In the genomic region with DNA sequence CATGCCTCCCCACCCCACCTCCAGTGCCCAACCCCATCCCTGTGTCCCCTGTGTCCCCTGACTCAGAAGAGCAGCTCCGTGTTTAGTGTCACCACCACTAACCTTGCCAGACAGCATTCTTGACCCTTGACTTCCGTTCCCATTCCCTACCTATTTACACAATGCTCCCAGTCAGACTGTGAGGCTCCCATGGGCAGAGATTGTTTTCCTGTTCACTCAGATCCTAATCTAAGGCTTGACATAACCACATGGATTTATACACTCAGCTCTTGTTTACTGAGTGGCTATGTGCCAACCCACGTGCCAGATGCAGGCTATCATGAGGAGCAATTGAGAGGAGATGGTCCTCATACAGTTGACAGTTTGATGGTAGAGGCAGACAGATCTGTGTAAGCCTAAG, we compare ENCODE assay signal across 21 mouse cellular contexts. TPM values are rescaled to one million over a fixed set of nuclear protein-coding genes. Genes with fewer than 3 reads are reported as not detected.
DNase-seq lines count a peak whose midpoint lies in the region; ATAC-seq and TF ChIP-seq lines count a peak whose summit lies in the region.
"Had no signal": no experiment of that assay in that cellular context is flagged by ENCODE, and none has a peak within 500 bp of the region (broad histone marks: within the 10 kb centered on the region; RNA-seq: fewer than 3 reads in every experiment).

No protein-coding gene starts in this region.

- peak; percentile 44; the same call in 1 of the 2 replicates for ATAC-seq in liver, embryonic 15.5 days (ENCODE audit: insufficient read depth)
- ATAC-seq in liver, embryonic 12.5 days: no peak
- ATAC-seq in lung, embryonic 14.5 days (ENCODE audit: insufficient read depth): no peak; the same call in 1 of the 2 replicates
- ATAC-seq in heart, embryonic 11.5 days (replicated peaks; ENCODE audit: insufficient number of reproducible peaks, low FRiP score, low TSS enrichment): no peak
- ATAC-seq: forebrain, embryonic 15.5 days; hindbrain, postnatal 0 days had no signal

- H3K27me3 ChIP-seq in liver, embryonic 15.5 days: no peaks in the 10 kb centered on the region; the same call in 1 of the 2 replicates
- H3K27me3 ChIP-seq in liver, embryonic 12.5 days (replicated peaks): peaks cover 35% of the 10 kb centered on the region
- H3K27me3 ChIP-seq in lung, embryonic 14.5 days (ENCODE audit: insufficient read depth, low read length): no peaks in the 10 kb centered on the region
- H3K27me3 ChIP-seq in heart, embryonic 11.5 days (ENCODE audit: control insufficient read depth, insufficient read depth, low read length): peaks cover 3% of the 10 kb centered on the region; the same call in 1 of the 2 replicates
- H3K27me3 ChIP-seq: embryonic facial prominence, embryonic 13.5 days; forebrain, embryonic 15.5 days; heart, embryonic 15.5 days; lung, embryonic 15.5 days; neural tube, embryonic 12.5 days had no signal

- no peaks in the 10 kb centered on the region for H3K36me3 ChIP-seq in liver, embryonic 15.5 days (replicated peaks)
- H3K36me3 ChIP-seq in liver, embryonic 12.5 days: no peaks in the 10 kb centered on the region
- H3K36me3 ChIP-seq in lung, embryonic 14.5 days (ENCODE audit: insufficient read depth): no peaks in the 10 kb centered on the region
- no peaks in the 10 kb centered on the region for H3K36me3 ChIP-seq in heart, embryonic 11.5 days (ENCODE audit: control insufficient read depth, insufficient read depth, low read length)
- H3K36me3 ChIP-seq: embryonic facial prominence, embryonic 13.5 days; forebrain, embryonic 15.5 days; heart, embryonic 15.5 days; lung, embryonic 15.5 days; neural tube, embryonic 12.5 days had no signal

- H3K4me3 ChIP-seq in liver, embryonic 15.5 days (replicated peaks): no peak overlapping the region
- H3K4me3 ChIP-seq in liver, embryonic 12.5 days: no peak overlapping the region
- H3K4me3 ChIP-seq in lung, embryonic 14.5 days (ENCODE audit: low read depth, low read length): no peak overlapping the region
- no peak overlapping the region for H3K4me3 ChIP-seq in heart, embryonic 11.5 days (ENCODE audit: low read depth, low read length)
- H3K4me3 ChIP-seq: embryonic facial prominence, embryonic 13.5 days; forebrain, embryonic 15.5 days; heart, embryonic 15.5 days; lung, embryonic 15.5 days; neural tube, embryonic 12.5 days had no signal

- H3K27ac ChIP-seq in liver, embryonic 15.5 days (replicated peaks): no peak overlapping the region
- H3K27ac ChIP-seq in liver, embryonic 12.5 days: no peak overlapping the region
- no peak overlapping the region for H3K27ac ChIP-seq in lung, embryonic 14.5 days (ENCODE audit: low read depth)
- H3K27ac ChIP-seq in heart, embryonic 11.5 days (ENCODE audit: low read depth, low read length): no peak overlapping the region
- H3K27ac ChIP-seq: embryonic facial prominence, embryonic 13.5 days; forebrain, embryonic 15.5 days; heart, embryonic 15.5 days; hindbrain, postnatal 0 days; lung, embryonic 15.5 days; neural tube, embryonic 12.5 days had no signal

- DNase-seq in NIH3T3 (ENCODE audit: low read depth): peak; percentile 43
- DNase-seq in lung, embryonic 14.5 days: peak; percentile 33
- peak; percentile 46 to 64 for DNase-seq in lung, postnatal 4 days
- DNase-seq in adrenal gland, postnatal 25 days: no peak
- DNase-seq: adrenal gland, adult 2 months; cerebellum, adult 9-11 months; gastrocnemius, postnatal 14 days; heart, adult 18-20 months; heart, postnatal 4 days; kidney, adult 8-10 months; thymus, postnatal 36 days had no signal

- no peak overlapping the region for H3K4me2 ChIP-seq in liver, embryonic 15.5 days
- H3K4me2 ChIP-seq in liver, embryonic 12.5 days: no peak overlapping the region
- H3K4me2 ChIP-seq in lung, embryonic 14.5 days: no peak overlapping the region
- no peak overlapping the region for H3K4me2 ChIP-seq in heart, embryonic 11.5 days
- H3K4me2 ChIP-seq: embryonic facial prominence, embryonic 13.5 days; forebrain, embryonic 15.5 days; heart, embryonic 15.5 days; lung, embryonic 15.5 days; midbrain, embryonic 11.5 days; neural tube, embryonic 12.5 days had no signal

- peaks cover 2% of the 10 kb centered on the region for H3K4me1 ChIP-seq in liver, embryonic 15.5 days (replicated peaks)
- H3K4me1 ChIP-seq in liver, embryonic 12.5 days: peaks cover 4% of the 10 kb centered on the region
- no peaks in the 10 kb centered on the region; the same call in 1 of the 2 replicates for H3K4me1 ChIP-seq in lung, embryonic 14.5 days (ENCODE audit: insufficient read depth)
- 0 out of 2 replicates have a peak, but pooled peaks cover under 1% of the 10 kb centered on the region for H3K4me1 ChIP-seq in heart, embryonic 11.5 days (ENCODE audit: control insufficient read depth, insufficient read depth, low read length)
- H3K4me1 ChIP-seq: forebrain, embryonic 15.5 days; heart, embryonic 15.5 days; neural tube, embryonic 12.5 days had no signal

- no peak overlapping the region for H3K9ac ChIP-seq in liver, embryonic 15.5 days
- no peak overlapping the region for H3K9ac ChIP-seq in liver, embryonic 12.5 days
- H3K9ac ChIP-seq in lung, embryonic 14.5 days: no peak overlapping the region
- H3K9ac ChIP-seq in heart, embryonic 11.5 days (ENCODE audit: low read depth, low read length): no peak overlapping the region
- H3K9ac ChIP-seq: embryonic facial prominence, embryonic 13.5 days; forebrain, embryonic 15.5 days; heart, embryonic 15.5 days; lung, embryonic 15.5 days; neural tube, embryonic 12.5 days had no signal

- WGBS in liver, embryonic 15.5 days (ENCODE audit: insufficient replicate concordance): 46% methylated on average over 3 of the region's 3 CpGs
- 57% methylated on average over 3 of the region's 3 CpGs for WGBS in liver, embryonic 12.5 days (ENCODE audit: insufficient replicate concordance)
- 41% methylated on average over 3 of the region's 3 CpGs for WGBS in lung, embryonic 14.5 days
- 48% methylated on average over 3 of the region's 3 CpGs for WGBS in heart, embryonic 11.5 days (ENCODE audit: insufficient replicate concordance)

- TF ChIP-seq CTCF in lung, embryonic 14.5 days (IDR thresholded peaks at IDR 0.05; ENCODE audit: low read depth): no peak

- H3K9me3 ChIP-seq in liver, embryonic 15.5 days (replicated peaks): no peaks in the 10 kb centered on the region
- H3K9me3 ChIP-seq in liver, embryonic 12.5 days (replicated peaks): no peaks in the 10 kb centered on the region
- H3K9me3 ChIP-seq in lung, embryonic 14.5 days (ENCODE audit: low read depth, low read length): no peaks in the 10 kb centered on the region
- H3K9me3 ChIP-seq in heart, embryonic 11.5 days (replicated peaks; ENCODE audit: control insufficient read depth, low read length): no peaks in the 10 kb centered on the region
- H3K9me3 ChIP-seq: embryonic facial prominence, embryonic 13.5 days; forebrain, embryonic 15.5 days; heart, embryonic 15.5 days; lung, embryonic 15.5 days; neural tube, embryonic 12.5 days had no signal

RNA-seq across cellular contexts. Expression of gene Abcc3, which starts 27.5 kb away (rescaled TPM):
- polyA plus RNA-seq in liver, embryonic 15.5 days (2015; fragmentation: Nextera tagmentation; extraction: Ambion mirVana): 8.4 TPM in 2 replicates
- 4.0 and 4.3 TPM in 2 replicates for polyA plus RNA-seq in liver, embryonic 12.5 days (2016; fragmentation: Nextera tagmentation; extraction: Ambion mirVana)
- 3.1 and 3.7 TPM in 2 replicates for polyA plus RNA-seq in lung, embryonic 14.5 days (2014; fragmentation: Nextera tagmentation; extraction: Ambion mirVana)
- 0.34 and 0.96 TPM in 2 replicates for polyA plus RNA-seq in heart, embryonic 11.5 days (2014; fragmentation: Nextera tagmentation; extraction: Ambion mirVana)
- 4.5 and 5.1 TPM in 2 replicates for total RNA-seq in adrenal gland, postnatal 25 days (2021)

RNA-seq across cellular contexts. Expression of gene Ankrd40, which starts 37.5 kb away (rescaled TPM):
- polyA plus RNA-seq in liver, embryonic 15.5 days (2015; fragmentation: Nextera tagmentation; extraction: Ambion mirVana): 7.4 and 9.0 TPM in 2 replicates
- 15.7 and 15.9 TPM in 2 replicates for polyA plus RNA-seq in liver, embryonic 12.5 days (2016; fragmentation: Nextera tagmentation; extraction: Ambion mirVana)
- polyA plus RNA-seq in lung, embryonic 14.5 days (2014; fragmentation: Nextera tagmentation; extraction: Ambion mirVana): 29.8 and 30.9 TPM in 2 replicates
- 34.3 and 34.9 TPM in 2 replicates for polyA plus RNA-seq in heart, embryonic 11.5 days (2014; fragmentation: Nextera tagmentation; extraction: Ambion mirVana)
- total RNA-seq in adrenal gland, postnatal 25 days (2021): 154 and 158 TPM in 2 replicates

RNA-seq across cellular contexts. Expression of gene Luc7l3, which starts 43.6 kb away (rescaled TPM):
- 35.5 and 36.8 TPM in 2 replicates for polyA plus RNA-seq in liver, embryonic 15.5 days (2015; fragmentation: Nextera tagmentation; extraction: Ambion mirVana)
- 67.1 and 67.4 TPM in 2 replicates for polyA plus RNA-seq in liver, embryonic 12.5 days (2016; fragmentation: Nextera tagmentation; extraction: Ambion mirVana)
- polyA plus RNA-seq in lung, embryonic 14.5 days (2014; fragmentation: Nextera tagmentation; extraction: Ambion mirVana): 93.2 and 95.8 TPM in 2 replicates
- polyA plus RNA-seq in heart, embryonic 11.5 days (2014; fragmentation: Nextera tagmentation; extraction: Ambion mirVana): 77.9 and 79.4 TPM in 2 replicates
- total RNA-seq in adrenal gland, postnatal 25 days (2021): 97.2 and 105 TPM in 2 replicates
